Mouse (Mus musculus) lung, postnatal 25 days (tissue): ENCODE results near the gene Slc39a11.

Experiments
- DNase-seq: peaks from one replicate; pipeline ENCODE4 v3.0.0; 2022; ENCODE audit warnings: low spot score

The Slc39a11 gene

GRCm38 (mm10) chr11:113649353-113650210, at the start of gene Slc39a11:
Slc39a11 (minus strand) TSS chr11:113650079.
- DNase-seq = peak; percentile 46

DNA sequence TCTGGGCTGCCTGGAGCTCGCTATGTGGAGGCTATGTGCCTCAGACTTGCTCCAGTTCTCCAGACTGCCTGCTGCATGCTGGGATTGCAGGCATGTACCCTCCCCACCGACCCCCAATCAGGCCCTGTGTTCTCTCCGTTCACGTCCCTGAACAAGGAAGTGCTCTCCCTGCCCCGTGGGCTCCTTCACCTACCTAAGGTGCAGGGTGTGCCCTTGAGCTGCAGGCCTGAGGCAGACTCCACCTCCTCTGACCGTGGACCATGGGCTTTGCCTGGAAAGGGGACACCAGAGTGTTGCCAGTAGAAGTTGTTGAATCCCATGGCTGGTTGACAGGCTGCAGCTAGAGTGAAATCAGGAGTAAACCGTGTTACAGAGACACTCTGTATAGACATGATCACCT, 49.8 kb upstream of the Slc39a11 start:
- DNase-seq = no peak

DNA sequence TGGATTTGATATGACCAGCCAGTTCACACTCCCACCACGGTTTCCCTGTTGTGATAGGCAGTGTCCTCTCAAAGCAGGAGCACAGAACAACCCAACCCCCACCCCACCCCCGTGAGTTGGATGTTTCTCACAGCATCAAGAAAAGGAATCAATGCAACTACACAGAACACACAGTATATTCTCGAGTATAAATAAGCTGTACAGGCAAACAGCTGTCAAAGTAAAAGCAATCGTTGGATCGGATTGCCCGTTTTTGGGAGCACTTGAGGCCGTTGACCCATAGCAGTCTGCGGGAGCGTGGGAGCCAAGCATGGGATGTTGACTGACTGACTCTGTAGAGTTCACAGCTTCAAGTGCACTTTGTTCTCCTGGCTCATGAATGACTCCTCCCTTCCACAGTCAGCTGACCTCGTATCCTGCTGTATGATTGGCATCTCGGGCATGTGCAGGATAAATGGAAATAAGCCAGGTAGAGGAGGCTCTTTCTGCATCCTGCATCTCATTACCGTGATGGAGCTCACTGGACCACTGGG, 48.2 kb upstream of the Slc39a11 start:
- peak; percentile 67 for DNase-seq

DNA sequence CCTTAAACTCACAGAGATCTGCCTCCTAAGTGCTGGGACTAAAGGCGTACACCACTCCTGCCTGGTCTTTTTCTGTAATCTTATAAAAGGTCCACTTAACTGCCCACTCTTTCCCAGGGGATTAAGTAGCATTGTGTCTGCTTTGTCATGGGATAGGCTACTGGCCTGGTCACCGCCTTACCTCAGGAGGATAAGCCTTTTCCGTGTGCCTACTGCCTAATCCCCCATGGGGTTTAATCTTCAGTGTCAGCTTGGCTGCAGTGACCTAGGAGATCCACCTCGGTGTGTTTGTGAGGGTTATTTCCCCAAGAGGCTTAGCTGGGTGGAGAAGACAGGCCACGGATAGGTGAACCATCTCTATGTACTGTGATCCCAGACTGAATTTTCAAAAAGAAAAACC, 47.7 kb upstream of the Slc39a11 start:
- no peak for DNase-seq

DNA sequence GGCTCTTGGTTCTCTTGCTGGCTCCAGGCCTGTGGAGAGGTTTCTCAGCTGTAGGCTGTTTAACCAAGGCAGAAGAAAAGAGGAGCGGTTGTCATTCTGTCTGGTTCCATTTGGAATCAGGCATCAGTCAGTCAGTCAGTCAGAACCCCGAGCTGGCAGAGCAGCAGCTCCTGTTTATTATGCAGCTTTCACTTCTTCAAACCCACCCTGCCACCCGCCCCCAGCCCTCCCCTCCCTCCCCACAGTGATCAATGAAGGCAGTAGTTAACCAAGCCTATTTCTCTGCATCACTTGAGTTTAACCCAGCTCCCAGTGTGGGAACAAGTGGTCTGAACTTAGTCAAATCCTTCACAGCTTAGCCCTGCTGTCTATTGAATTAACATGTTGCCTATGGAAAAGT, 42.0 kb upstream of the Slc39a11 start:
- no peak for DNase-seq

- DNase-seq = no peak
Measured at GRCm38 (mm10) chr11:113691318-113691717, 41.4 kb upstream of the Slc39a11 start.

DNA sequence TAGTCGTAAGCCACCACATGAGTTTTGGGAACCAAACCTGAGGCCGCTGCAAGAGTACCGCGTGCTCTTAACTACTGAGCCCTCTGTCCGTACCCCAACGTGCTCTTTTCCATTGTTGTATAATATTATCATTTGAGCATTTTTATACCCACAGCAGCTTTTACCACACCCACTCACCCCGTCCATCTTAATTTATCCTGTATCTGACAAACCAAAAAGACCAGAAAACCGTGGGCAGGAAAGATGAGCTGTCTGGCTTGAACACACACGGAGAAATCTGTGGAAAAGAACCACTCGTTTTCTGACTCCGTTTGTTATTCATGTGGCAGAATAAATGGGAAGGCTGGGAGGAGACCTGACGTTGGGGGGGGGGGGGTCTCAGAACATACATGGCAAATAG, 40.6 kb upstream of the Slc39a11 start:
- no peak for DNase-seq

GRCm38 (mm10) chr11:113687031-113687430, 37.2 kb upstream of the Slc39a11 start:
- no peak for DNase-seq

- DNase-seq = no peak
Measured at GRCm38 (mm10) chr11:113684707-113685426, 35.0 kb upstream of the Slc39a11 start.

- peak; percentile 96 for DNase-seq
Measured at GRCm38 (mm10) chr11:113683957-113684706, 34.3 kb upstream of the Slc39a11 start, which contains the start of the genes Fam104a and D11Wsu47e. Fam104a (minus strand) TSS chr11:113684155. D11Wsu47e (plus strand) TSS chr11:113684412.

GRCm38 (mm10) chr11:113683627-113683956, 33.7 kb upstream of the Slc39a11 start:
- DNase-seq = no peak

GRCm38 (mm10) chr11:113682897-113683626, 33.2 kb upstream of the Slc39a11 start:
- peak; percentile 25 for DNase-seq

DNA sequence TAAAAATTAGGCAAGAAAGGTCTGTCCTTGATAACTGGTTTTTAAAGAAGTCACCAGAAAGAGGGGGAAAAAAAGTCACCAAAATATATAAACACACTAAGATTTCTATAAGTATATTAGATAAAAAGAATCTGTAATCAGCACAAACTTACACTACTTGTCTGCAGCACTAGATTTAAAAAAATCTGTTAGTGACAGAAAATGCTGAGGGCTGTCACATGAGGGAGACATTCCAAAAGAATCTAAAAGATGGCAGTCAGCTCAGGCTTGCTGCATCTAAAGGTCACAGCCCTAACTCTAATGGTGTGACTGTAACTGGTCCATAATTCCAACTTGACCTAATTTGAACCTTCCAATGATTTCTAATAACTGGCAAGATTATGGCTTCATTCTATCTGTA, 32.1 kb upstream of the Slc39a11 start:
- DNase-seq = no peak

GRCm38 (mm10) chr11:113680954-113681353, 31.1 kb upstream of the Slc39a11 start:
- no peak for DNase-seq

- DNase-seq = no peak
Measured at GRCm38 (mm10) chr11:113678373-113678772, 28.5 kb upstream of the Slc39a11 start.

GRCm38 (mm10) chr11:113677378-113677777, 27.5 kb upstream of the Slc39a11 start:
- DNase-seq = no peak

- no peak for DNase-seq
Measured at GRCm38 (mm10) chr11:113676847-113677246, 27.0 kb upstream of the Slc39a11 start.

DNA sequence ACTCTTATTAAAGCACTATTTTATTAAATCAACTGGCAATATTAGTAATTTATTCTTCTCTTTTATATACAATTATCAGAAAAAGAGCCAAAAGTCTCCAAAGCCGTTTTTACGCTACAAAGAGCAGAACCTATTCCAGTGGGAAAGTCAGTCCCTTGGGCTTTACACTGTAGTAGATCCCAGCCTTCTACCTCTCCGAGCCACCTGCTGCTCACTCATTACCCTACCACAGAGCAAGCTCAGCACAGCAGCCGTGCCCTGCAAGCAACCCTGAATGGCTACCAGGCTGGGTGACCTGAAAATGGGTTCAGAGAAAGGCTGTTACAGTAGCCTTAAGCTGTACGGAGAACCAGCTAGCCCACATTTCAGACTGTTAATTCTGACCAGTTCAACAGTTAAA, 24.7 kb upstream of the Slc39a11 start:
- no peak for DNase-seq

DNA sequence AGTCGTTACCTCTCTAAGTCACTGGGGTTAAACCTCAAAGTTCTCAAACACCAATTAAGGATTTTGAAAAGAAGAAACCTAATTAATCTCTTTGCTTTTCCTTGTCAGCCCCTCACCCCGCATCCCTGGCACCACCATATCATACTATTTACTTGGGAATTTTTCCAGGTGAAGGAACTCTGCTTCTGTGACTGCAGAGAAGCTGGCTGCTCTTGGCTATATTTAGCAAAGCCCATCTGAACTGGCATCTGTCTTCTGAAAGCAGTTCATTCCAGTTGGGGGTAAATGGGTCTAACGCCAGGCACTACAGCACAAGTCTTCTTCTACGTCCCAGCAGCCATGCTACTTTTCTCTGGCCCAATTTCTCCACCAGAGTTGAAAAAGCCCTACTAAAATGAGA, 23.7 kb upstream of the Slc39a11 start:
- no peak for DNase-seq

DNA sequence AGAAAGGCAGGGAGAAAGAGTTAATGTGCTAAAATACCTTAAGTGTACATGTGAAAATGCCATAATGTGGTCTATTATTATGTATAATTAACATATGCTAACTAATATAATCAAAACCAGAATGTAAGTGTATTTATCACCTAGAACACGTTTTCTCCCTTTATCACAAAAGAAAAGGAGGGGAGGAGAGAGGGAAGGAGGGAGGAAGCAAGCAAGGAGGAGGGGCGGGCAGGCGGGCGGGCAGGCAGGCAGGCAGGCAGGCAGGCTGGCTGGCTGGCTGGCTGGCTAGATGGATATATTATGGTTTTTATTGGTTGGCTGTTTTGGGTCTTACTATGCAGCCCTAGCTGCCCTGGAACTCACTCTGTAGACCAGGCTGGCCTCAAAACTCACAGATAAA, 19.8 kb upstream of the Slc39a11 start:
- DNase-seq = no peak

DNA sequence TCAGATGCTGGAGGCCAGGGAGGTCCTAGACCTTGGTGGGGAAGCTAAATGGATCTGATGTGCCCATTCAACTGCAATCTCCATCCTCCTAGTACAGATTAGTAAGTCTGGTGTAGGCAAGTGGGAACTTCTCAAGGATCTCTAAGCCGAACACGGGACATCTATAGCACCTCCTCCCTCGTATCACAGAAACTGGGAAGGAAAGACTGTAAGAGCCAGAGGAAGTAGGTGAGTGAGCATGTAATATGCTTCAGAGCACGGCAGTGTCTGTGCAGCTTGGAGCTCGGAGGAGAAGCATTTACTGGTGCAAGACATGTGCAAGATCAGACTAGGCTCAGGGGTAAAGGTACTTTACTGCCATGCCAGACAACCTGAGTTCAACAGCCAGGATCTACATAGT, 19.0 kb upstream of the Slc39a11 start:
- DNase-seq = no peak

DNA sequence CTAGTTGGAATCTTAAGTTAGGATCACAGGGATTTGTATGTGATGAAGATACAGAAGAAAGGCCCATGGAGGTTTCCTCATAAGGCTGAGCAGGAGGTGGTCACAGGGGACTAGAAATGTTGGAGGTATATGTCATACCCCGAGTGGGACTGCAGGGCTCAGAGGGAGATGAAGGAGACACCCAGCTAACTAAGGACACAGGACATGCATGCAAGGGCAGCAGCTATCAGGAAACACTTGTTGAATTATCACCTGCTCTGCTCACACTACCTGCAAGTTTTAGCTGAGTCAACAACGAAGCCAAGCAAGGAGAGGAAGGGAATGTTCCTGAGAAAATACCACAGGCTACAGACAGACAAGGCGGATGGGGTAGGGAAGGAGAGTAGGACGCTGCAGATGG, 17.8 kb upstream of the Slc39a11 start:
- DNase-seq = no peak
